Mouse (Mus musculus): ENCODE data around the gene Mroh9. TPM values are rescaled to one million over a fixed set of nuclear protein-coding genes. Genes with fewer than 3 reads are reported as not detected.

The Mroh9 gene
- total and polyA plus RNA-seq, 2 experiments from 2014 or later = not detected

GRCm38 (mm10) chr1:163113461-163114174, 28.1 kb upstream of the Mroh9 start:
- TF ChIP-seq EP300 (IDR thresholded peaks at IDR 0.05; ENCODE audit: low read depth) = no peak
- TF ChIP-seq CTCF (IDR thresholded peaks at IDR 0.05; ENCODE audit: low read depth) = no peak
- Histone ChIP-seq H3K9ac (replicated peaks; ENCODE audit: low read depth, low read length) (no peak overlapping the region), H3K36me3 (replicated peaks; ENCODE audit: control insufficient read depth, insufficient read depth, low read length) (no peaks in the 10 kb centered on the region), H3K4me2 (ENCODE audit: low read depth, low read length) (no peak overlapping the region), H3K27me3 (ENCODE audit: control insufficient read depth, insufficient read depth, low read length) (no peaks in the 10 kb centered on the region), H3K27ac (ENCODE audit: low read depth) (no peak overlapping the region), H3K4me1 (ENCODE audit: control insufficient read depth, insufficient read depth) (no peaks in the 10 kb centered on the region), H3K9me3 (replicated peaks; ENCODE audit: control insufficient read depth, low read length) (no peaks in the 10 kb centered on the region), H3K4me3 (ENCODE audit: low read depth, low read length) (no peak overlapping the region)
- WGBS = 61% methylated on average over 8 of the region's 8 CpGs
- ATAC-seq (ENCODE audit: insufficient read depth, low read depth) = no peak
- DNase-seq (ENCODE audit: low spot score) = no peak

- WGBS = 77% methylated on average over 4 of the region's 4 CpGs
- H3K36me3 ChIP-seq (replicated peaks; ENCODE audit: control insufficient read depth, insufficient read depth, low read length) = no peaks in the 10 kb centered on the region
- no peaks in the 10 kb centered on the region for H3K9me3 ChIP-seq (replicated peaks; ENCODE audit: control insufficient read depth, low read length)
- no peak overlapping the region for H3K4me2 ChIP-seq (ENCODE audit: low read depth, low read length)
- no peaks in the 10 kb centered on the region for H3K4me1 ChIP-seq (ENCODE audit: control insufficient read depth, insufficient read depth)
- H3K27me3 ChIP-seq (ENCODE audit: control insufficient read depth, insufficient read depth, low read length) = no peaks in the 10 kb centered on the region
- no peak overlapping the region for H3K4me3 ChIP-seq (ENCODE audit: low read depth, low read length)
- no peak overlapping the region for H3K27ac ChIP-seq (ENCODE audit: low read depth)
- no peak for DNase-seq (ENCODE audit: low spot score)
- no peak overlapping the region for H3K9ac ChIP-seq (replicated peaks; ENCODE audit: low read depth, low read length)
- no peak for ATAC-seq (ENCODE audit: insufficient read depth, low read depth)
- no peak for TF ChIP-seq CTCF (IDR thresholded peaks at IDR 0.05; ENCODE audit: low read depth)
- no peak for TF ChIP-seq EP300 (IDR thresholded peaks at IDR 0.05; ENCODE audit: low read depth)
These were observed 27.2 kb upstream of the Mroh9 start for GRCm38 (mm10) chr1:163112482-163113164.

- H3K9ac ChIP-seq (replicated peaks; ENCODE audit: low read depth, low read length) = no peak overlapping the region
- H3K9me3 ChIP-seq (replicated peaks; ENCODE audit: control insufficient read depth, low read length) = no peaks in the 10 kb centered on the region
- no peak overlapping the region for H3K4me2 ChIP-seq (ENCODE audit: low read depth, low read length)
- TF ChIP-seq CTCF (IDR thresholded peaks at IDR 0.05; ENCODE audit: low read depth) (no peak), EP300 (IDR thresholded peaks at IDR 0.05; ENCODE audit: low read depth) (no peak)
- no peaks in the 10 kb centered on the region for H3K27me3 ChIP-seq (ENCODE audit: control insufficient read depth, insufficient read depth, low read length)
- no peak for DNase-seq (ENCODE audit: low spot score)
- H3K4me1 ChIP-seq (ENCODE audit: control insufficient read depth, insufficient read depth) = no peaks in the 10 kb centered on the region
- 36% methylated on average over 1 of the region's 1 CpGs for WGBS
- H3K4me3 ChIP-seq (ENCODE audit: low read depth, low read length) = no peak overlapping the region
- no peak for ATAC-seq (ENCODE audit: insufficient read depth, low read depth)
- no peak overlapping the region for H3K27ac ChIP-seq (ENCODE audit: low read depth)
- no peaks in the 10 kb centered on the region for H3K36me3 ChIP-seq (replicated peaks; ENCODE audit: control insufficient read depth, insufficient read depth, low read length)
These were observed 19.5 kb upstream of the Mroh9 start for GRCm38 (mm10) chr1:163104960-163105359.

- H3K4me1 ChIP-seq (ENCODE audit: control insufficient read depth, insufficient read depth) = no peaks in the 10 kb centered on the region
- H3K9me3 ChIP-seq (replicated peaks; ENCODE audit: control insufficient read depth, low read length) = no peaks in the 10 kb centered on the region
- no peak for TF ChIP-seq EP300 (IDR thresholded peaks at IDR 0.05; ENCODE audit: low read depth)
- TF ChIP-seq CTCF (IDR thresholded peaks at IDR 0.05; ENCODE audit: low read depth) = peak; percentile 22; the same call in 1 of the 2 replicates
- no peak overlapping the region for H3K27ac ChIP-seq (ENCODE audit: low read depth)
- DNase-seq (ENCODE audit: low spot score) (no peak), ATAC-seq (ENCODE audit: insufficient read depth, low read depth) (no peak)
- no peaks in the 10 kb centered on the region for H3K27me3 ChIP-seq (ENCODE audit: control insufficient read depth, insufficient read depth, low read length)
- H3K4me3 ChIP-seq (ENCODE audit: low read depth, low read length) = no peak overlapping the region
- 50% methylated on average over 10 of the region's 10 CpGs for WGBS
- no peak overlapping the region for H3K9ac ChIP-seq (replicated peaks; ENCODE audit: low read depth, low read length)
- no peaks in the 10 kb centered on the region for H3K36me3 ChIP-seq (replicated peaks; ENCODE audit: control insufficient read depth, insufficient read depth, low read length)
- H3K4me2 ChIP-seq (ENCODE audit: low read depth, low read length) = no peak overlapping the region
These were observed 6.1 kb upstream of the Mroh9 start for GRCm38 (mm10) chr1:163091438-163092155.

GRCm38 (mm10) chr1:163070502-163070901, 15.0 kb downstream of the Mroh9 start:
- no peak for DNase-seq (ENCODE audit: low spot score)
- Histone ChIP-seq H3K4me1 (ENCODE audit: control insufficient read depth, insufficient read depth) (no peaks in the 10 kb centered on the region), H3K9ac (replicated peaks; ENCODE audit: low read depth, low read length) (no peak overlapping the region), H3K4me2 (ENCODE audit: low read depth, low read length) (no peak overlapping the region), H3K27ac (ENCODE audit: low read depth) (no peak overlapping the region), H3K4me3 (ENCODE audit: low read depth, low read length) (no peak overlapping the region), H3K36me3 (replicated peaks; ENCODE audit: control insufficient read depth, insufficient read depth, low read length) (no peaks in the 10 kb centered on the region), H3K9me3 (replicated peaks; ENCODE audit: control insufficient read depth, low read length) (no peaks in the 10 kb centered on the region), H3K27me3 (ENCODE audit: control insufficient read depth, insufficient read depth, low read length) (no peaks in the 10 kb centered on the region)
- 2% methylated on average over 1 of the region's 1 CpGs for WGBS
- no peak for ATAC-seq (ENCODE audit: insufficient read depth, low read depth)
- TF ChIP-seq CTCF (IDR thresholded peaks at IDR 0.05; ENCODE audit: low read depth) (peak; percentile 71), EP300 (IDR thresholded peaks at IDR 0.05; ENCODE audit: low read depth) (no peak)
